Mouse (Mus musculus): ENCODE measurements around the gene Lztfl1.
"Not testable (repeated sequence)": the region's sequence is repeated elsewhere in the genome, so short reads cannot be mapped to it uniquely, and the experiment has no call there.

Gene Lztfl1

GRCm38 (mm10) chr9:123678327-123679105 is 39.0 kb downstream of the Lztfl1 start, which contains the start of the genes Ccr9 and Slc6a20a:
Ccr9 (plus strand) TSS chr9:123678439.
Slc6a20a (minus strand) TSS chr9:123678885.
- DNase-seq, result no peak

- DNase-seq, result no peak
These were observed 51.9 kb downstream of the Lztfl1 start for GRCm38 (mm10) chr9:123665645-123666044.

GRCm38 (mm10) chr9:123659986-123660676 is 57.4 kb downstream of the Lztfl1 start:
- DNase-seq, result not testable (repeated sequence)

- DNase-seq, result no peak
These were observed 58.5 kb downstream of the Lztfl1 start for GRCm38 (mm10) chr9:123658981-123659380.

GRCm38 (mm10) chr9:123657457-123657856 is 60.0 kb downstream of the Lztfl1 start:
- no peak for DNase-seq

GRCm38 (mm10) chr9:123651369-123651768 is 66.1 kb downstream of the Lztfl1 start:
- no peak for DNase-seq

GRCm38 (mm10) chr9:123649785-123650511 is 67.5 kb downstream of the Lztfl1 start:
- DNase-seq, result no peak

All from cerebellum, adult 9-10 months (tissue).